Mouse (Mus musculus) CD4-positive, CD25-positive, alpha-beta regulatory T cell, adult 4 months (primary cell): ENCODE measurements around the gene Zfp961. TPM values are rescaled to one million over a fixed set of nuclear protein-coding genes. Genes with fewer than 3 reads are reported as not detected.
A peak's percentile ranks its signal among the peaks of the same experiment; 100 is the strongest.
"Not testable (repeated sequence)": the region's sequence is repeated elsewhere in the genome, so short reads cannot be mapped to it uniquely, and the experiment has no call there.

Source experiments
- ATAC-seq: one replicate; pipeline ENCODE4 v1.8.0; 2017
- polyA plus RNA-seq, 2 experiments: library from polyadenylated mRNA; unstranded; fragments of 100-300 nt; shearing (Covaris generic); gene quantifications; one replicate each; pipeline ENCODE4 v1.2.1; 2017

The Zfp961 gene
- polyA plus RNA-seq, 2 experiments from 2014 or later: 24.5 to 27.3 TPM

DNA sequence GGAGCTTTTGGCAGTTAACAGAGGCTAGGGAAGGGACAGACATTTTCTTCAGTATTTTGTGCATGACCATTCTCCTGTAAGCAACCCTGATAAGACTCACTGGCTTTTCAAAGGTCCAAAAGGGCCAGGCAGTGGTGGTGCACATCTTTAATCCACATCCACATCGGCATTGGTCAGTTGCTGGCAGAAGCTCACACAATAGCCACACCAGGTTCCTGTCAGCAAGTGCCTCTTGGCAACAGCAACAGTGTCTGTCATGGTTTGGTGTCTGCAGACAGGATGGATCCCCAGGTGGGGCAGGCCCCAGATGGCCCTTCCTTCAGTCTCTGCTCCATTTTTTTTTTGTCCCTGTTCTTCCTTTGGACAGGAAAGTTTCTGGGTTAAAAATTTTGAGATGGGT, 68.2 kb downstream of the Zfp961 start:
- ATAC-seq: not testable (repeated sequence)

DNA sequence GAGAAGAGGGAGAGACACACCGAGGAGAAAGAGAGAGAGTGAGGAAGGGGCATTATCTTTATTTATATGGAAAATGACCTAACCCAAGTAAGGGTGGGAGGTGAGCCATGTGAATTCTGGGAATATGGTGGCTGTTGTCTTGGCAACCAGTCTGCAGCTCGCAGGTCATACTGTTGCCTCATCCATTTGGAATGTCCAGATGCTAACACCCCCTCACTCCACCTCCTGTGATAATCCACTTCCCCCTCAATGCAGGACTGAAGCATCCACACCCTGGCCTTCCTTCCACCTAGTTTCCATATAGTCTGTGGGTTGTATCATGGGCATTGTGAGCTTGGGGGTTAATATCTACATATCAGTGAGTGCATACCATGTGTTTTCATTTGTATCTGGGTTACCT, 69.0 kb downstream of the Zfp961 start:
- ATAC-seq: no peak

DNA sequence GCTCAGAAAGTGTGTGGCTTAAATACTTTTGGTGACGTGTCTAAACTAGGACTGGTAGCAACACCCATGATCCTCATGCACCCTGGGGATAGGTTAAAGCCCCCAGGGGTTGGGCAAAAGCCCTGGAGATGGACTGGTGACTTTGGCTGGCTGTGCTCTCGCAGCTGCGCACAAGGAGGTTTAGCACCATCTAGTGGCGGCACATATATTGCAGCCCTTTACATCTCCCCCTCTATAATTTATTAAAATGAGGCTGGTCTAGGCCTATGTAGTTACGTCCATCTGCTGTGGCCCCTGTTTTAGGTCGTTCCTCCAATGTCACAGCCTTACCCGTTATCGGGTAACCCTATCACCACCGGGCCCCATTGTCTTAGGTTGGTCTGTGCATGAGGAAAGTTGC, 74.0 kb downstream of the Zfp961 start:
- ATAC-seq: not testable (repeated sequence)

DNA sequence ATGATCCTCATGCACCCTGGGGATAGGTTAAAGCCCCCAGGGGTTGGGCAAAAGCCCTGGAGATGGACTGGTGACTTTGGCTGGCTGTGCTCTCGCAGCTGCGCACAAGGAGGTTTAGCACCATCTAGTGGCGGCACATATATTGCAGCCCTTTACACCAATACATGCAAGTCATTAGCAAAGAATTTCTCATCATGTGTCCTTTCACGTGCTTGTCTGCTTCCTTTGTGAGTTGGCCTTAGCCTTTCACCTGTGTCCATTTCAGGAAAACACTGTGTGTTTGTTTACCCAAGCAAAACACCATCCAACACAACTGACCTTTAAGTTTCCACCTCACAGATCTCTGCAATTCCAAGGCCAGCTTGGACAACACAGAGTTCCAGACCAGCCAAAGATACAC, 82.1 kb downstream of the Zfp961 start:
- peak; percentile 20 for ATAC-seq

DNA sequence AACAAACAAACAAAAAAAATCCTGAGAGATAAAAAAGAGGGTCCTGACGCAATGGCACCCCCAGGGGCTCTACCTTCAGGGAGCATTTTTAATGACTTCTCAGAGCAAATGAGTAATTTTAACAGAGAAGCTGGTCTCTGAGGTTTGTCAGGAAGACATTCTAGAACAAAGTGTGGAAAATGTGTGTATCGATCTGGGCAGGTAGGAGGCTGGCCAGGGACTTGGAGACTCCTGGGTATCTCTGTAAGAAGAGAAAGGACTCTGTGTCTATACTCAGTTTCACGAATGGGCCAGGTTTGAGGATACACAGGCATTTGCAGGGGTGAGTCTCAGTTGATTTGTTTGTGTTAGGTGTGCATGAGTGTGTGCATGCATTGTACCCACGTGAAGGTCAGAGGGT, 90.1 kb downstream of the Zfp961 start, which contains the start of gene Olfr372:
TSS of gene Olfr372 (plus strand) at position 301 of the 400 bp plus-strand sequence.
- not testable (repeated sequence) for ATAC-seq

DNA sequence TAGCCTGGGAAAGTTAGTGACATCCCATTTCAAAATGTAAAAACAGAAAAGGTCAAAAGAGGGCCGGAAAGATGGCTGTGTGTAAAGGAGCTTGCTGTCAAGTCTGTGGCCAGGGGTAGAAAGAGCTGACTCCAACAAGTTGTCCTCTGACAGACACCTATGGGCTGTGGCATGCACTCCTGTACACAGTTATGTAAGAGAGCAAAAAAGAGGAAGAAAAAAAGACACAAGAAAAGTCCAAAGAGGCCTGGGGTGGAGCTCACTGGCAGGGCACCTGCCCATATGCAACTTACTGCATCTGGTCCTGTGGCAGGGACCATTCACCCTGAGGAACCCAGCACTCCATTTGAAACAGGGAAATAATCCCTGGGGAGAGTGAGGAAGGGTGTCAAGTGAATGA, 91.7 kb downstream of the Zfp961 start:
- no peak for ATAC-seq

Other genes starting within 250 kb of the Zfp961 start
- 1 to 10 TPM; 3.4 to 6.5 TPM for gene B3gnt3, start 249.2 kb upstream of the Zfp961 start, polyA plus RNA-seq
- gene Fcho1, start 225.3 kb upstream of the Zfp961 start, polyA plus RNA-seq: 10 to 100 TPM; 40.4 to 46.7 TPM
- 1 to 10 TPM; 4.8 to 5.3 TPM for gene Zfp709, start 69.0 kb upstream of the Zfp961 start, polyA plus RNA-seq
- gene Zfp882, start 42.4 kb upstream of the Zfp961 start, polyA plus RNA-seq: 1 to 10 TPM; 8.2 to 9.4 TPM
- gene Zfp617, start 42.4 kb upstream of the Zfp961 start, polyA plus RNA-seq: 10 to 100 TPM; 19.4 to 25.4 TPM
- gene Cyp4f18, start 58.6 kb downstream of the Zfp961 start, polyA plus RNA-seq: 1 to 10 TPM in 1 of 2 experiments, under 1 TPM in 1; 0.38 to 6.6 TPM
- under 1 TPM; 0.22 to 0.52 TPM for gene Olfr372, start 90.2 kb downstream of the Zfp961 start, polyA plus RNA-seq
- under 1 TPM; 0.42 to 0.78 TPM for gene Olfr373, start 132.1 kb downstream of the Zfp961 start, polyA plus RNA-seq
- under 1 TPM in 1 of 2 experiments, not detected in 1; 0.17 TPM for gene Olfr374, start 156.0 kb downstream of the Zfp961 start, polyA plus RNA-seq
- gene Tpm4, start 183.9 kb downstream of the Zfp961 start, polyA plus RNA-seq: 100 to 1,000 TPM; 231 to 239 TPM
- gene Rab8a, start 210.2 kb downstream of the Zfp961 start, polyA plus RNA-seq: 100 to 1,000 TPM; 189 to 208 TPM
- 10 to 100 TPM; 32.1 to 38.1 TPM for gene Hsh2d, start 238.6 kb downstream of the Zfp961 start, polyA plus RNA-seq